Mouse (Mus musculus) splenic B cell, adult 2 months (primary cell): ENCODE results near the gene Nfat5.

Experiments used
- DNase-seq: peaks from one replicate; pipeline ENCODE4 v3.0.0-alpha.2; 2011; ENCODE audit warnings: low read depth, low spot score
- H3K27me3 ChIP-seq: 2 replicates; pipeline ENCODE4 v1.6.1; 2012; ENCODE audit warnings: mild to moderate bottlenecking, low read length, moderate library complexity, mixed read lengths; ENCODE audit not compliant: control insufficient read depth, poor library complexity, insufficient read depth, severe bottlenecking
- H3K36me3 ChIP-seq: 2 replicates; pipeline ENCODE4 v1.6.1; 2012; ENCODE audit warnings: mild to moderate bottlenecking, low read length, moderate library complexity, mixed read lengths; ENCODE audit not compliant: control insufficient read depth, poor library complexity, insufficient read depth, severe bottlenecking

Gene Nfat5

GRCm38 (mm10) chr8:107270287-107270686 lies 23.0 kb upstream of the Nfat5 start:
- Histone ChIP-seq H3K27me3 (no peaks in the 10 kb centered on the region), H3K36me3 (no peaks in the 10 kb centered on the region)
- DNase-seq, result no peak

- DNase-seq, result no peak
Observed at GRCm38 (mm10) chr8:107270751-107271150, 22.5 kb upstream of the Nfat5 start.

GRCm38 (mm10) chr8:107277323-107277883 lies 15.9 kb upstream of the Nfat5 start:
- no peaks in the 10 kb centered on the region for H3K36me3 ChIP-seq
- no peak for DNase-seq
- H3K27me3 ChIP-seq, result no peaks in the 10 kb centered on the region

More at GRCm38 (mm10) chr8:107270751-107271150, 22.5 kb upstream of the Nfat5 start:
- no peaks in the 10 kb centered on the region for H3K36me3 ChIP-seq
- H3K27me3 ChIP-seq, result no peaks in the 10 kb centered on the region

- H3K36me3 ChIP-seq, result no peaks in the 10 kb centered on the region
- H3K27me3 ChIP-seq, result no peaks in the 10 kb centered on the region
- DNase-seq, result no peak
Observed at GRCm38 (mm10) chr8:107278571-107278970, 14.7 kb upstream of the Nfat5 start.

GRCm38 (mm10) chr8:107286686-107287085 lies 6.6 kb upstream of the Nfat5 start:
- Histone ChIP-seq H3K27me3 (no peaks in the 10 kb centered on the region), H3K36me3 (no peaks in the 10 kb centered on the region)
- DNase-seq, result no peak

- Histone ChIP-seq H3K36me3 (no peaks in the 10 kb centered on the region), H3K27me3 (no peaks in the 10 kb centered on the region)
- no peak for DNase-seq
Observed at GRCm38 (mm10) chr8:107287522-107287921, 5.7 kb upstream of the Nfat5 start.

GRCm38 (mm10) chr8:107291171-107291601 lies 2.1 kb upstream of the Nfat5 start:
- Histone ChIP-seq H3K36me3 (no peaks in the 10 kb centered on the region), H3K27me3 (no peaks in the 10 kb centered on the region)
- DNase-seq, result peak; percentile 75

GRCm38 (mm10) chr8:107292119-107292927 lies 947 bp upstream of the Nfat5 start:
- Histone ChIP-seq H3K36me3 (no peaks in the 10 kb centered on the region), H3K27me3 (no peaks in the 10 kb centered on the region)
- DNase-seq, result peak; percentile 39

- no peaks in the 10 kb centered on the region for H3K27me3 ChIP-seq
- H3K36me3 ChIP-seq, result no peaks in the 10 kb centered on the region
- peak; percentile 34 for DNase-seq
Observed at GRCm38 (mm10) chr8:107293641-107294628, 665 bp downstream of the Nfat5 start.

GRCm38 (mm10) chr8:107295450-107295849 lies 2.2 kb downstream of the Nfat5 start:
- Histone ChIP-seq H3K27me3 (no peaks in the 10 kb centered on the region), H3K36me3 (no peaks in the 10 kb centered on the region)
- no peak for DNase-seq

- Histone ChIP-seq H3K36me3 (no peaks in the 10 kb centered on the region; the same call in 1 of the 2 replicates), H3K27me3 (no peaks in the 10 kb centered on the region)
- no peak for DNase-seq
Observed at GRCm38 (mm10) chr8:107311876-107312275, 18.6 kb downstream of the Nfat5 start.

GRCm38 (mm10) chr8:107324142-107324541 lies 30.9 kb downstream of the Nfat5 start:
- H3K27me3 ChIP-seq, result no peaks in the 10 kb centered on the region
- H3K36me3 ChIP-seq, result no peaks in the 10 kb centered on the region
- peak; percentile 92 for DNase-seq

- peak; percentile 13 for DNase-seq
- Histone ChIP-seq H3K27me3 (no peaks in the 10 kb centered on the region), H3K36me3 (no peaks in the 10 kb centered on the region)
Observed at GRCm38 (mm10) chr8:107329595-107329994, 36.3 kb downstream of the Nfat5 start.

- Histone ChIP-seq H3K36me3 (peaks cover 4% of the 10 kb centered on the region), H3K27me3 (no peaks in the 10 kb centered on the region)
- DNase-seq, result no peak
Observed at GRCm38 (mm10) chr8:107336480-107336879, 43.2 kb downstream of the Nfat5 start.
